Mouse (Mus musculus) hindbrain, embryonic 10.5 days (tissue): ENCODE results near the gene Rnf216. TPM values are rescaled to one million over a fixed set of nuclear protein-coding genes. Genes with fewer than 3 reads are reported as not detected.

Experiments used
- DNase-seq: peaks from one replicate; pipeline ENCODE4 v3.0.0-alpha.2; 2017; ENCODE audit warnings: low spot score
- H3K27ac ChIP-seq: fragments of 300-500 bp; sonication (generic); 2 replicates; pipeline ENCODE4 v1.5.1; 2016; ENCODE audit warnings: mild to moderate bottlenecking, moderate library complexity
- H3K27me3 ChIP-seq: fragments of 300-500 bp; sonication (generic); 2 replicates; pipeline ENCODE4 v1.6.1; 2016; ENCODE audit warnings: mild to moderate bottlenecking; ENCODE audit not compliant: poor library complexity, insufficient read depth, severe bottlenecking
- H3K36me3 ChIP-seq: fragments of 300-500 bp; sonication (generic); 2 replicates; pipeline ENCODE4 v1.6.1; 2016; ENCODE audit warnings: mild to moderate bottlenecking, moderate library complexity
- H3K4me1 ChIP-seq: fragments of 300-500 bp; sonication (generic); replicated peaks from 2 replicates; pipeline ENCODE4 v1.6.1; 2016; ENCODE audit warnings: mild to moderate bottlenecking
- H3K4me3 ChIP-seq: fragments of 300-500 bp; sonication (generic); 2 replicates; pipeline ENCODE4 v1.5.1; 2016; ENCODE audit warnings: mild to moderate bottlenecking, moderate library complexity
- H3K9me3 ChIP-seq: fragments of 300-500 bp; sonication (generic); 2 replicates; pipeline ENCODE4 v1.6.1; 2016; ENCODE audit warnings: mild to moderate bottlenecking, moderate library complexity
- WGBS: fragments of 180-500 bp; shearing (Covaris S2); methylation state at CpG from one replicate; pipeline ENCODE4 v1.1.7; 2016; 5-methylcytosine and 5-hydroxymethylcytosine counted together
- polyA plus RNA-seq: library from polyadenylated mRNA; unstranded; fragments of >200 nt; fragmentation: Nextera tagmentation; extraction: Ambion mirVana; gene quantifications from 2 replicates; pipeline ENCODE4 v1.2.1, GENCODE M21; 2016

Rnf216 gene
- polyA plus RNA-seq, 1 experiment from 2014 or later = 44.3 TPM

DNA sequence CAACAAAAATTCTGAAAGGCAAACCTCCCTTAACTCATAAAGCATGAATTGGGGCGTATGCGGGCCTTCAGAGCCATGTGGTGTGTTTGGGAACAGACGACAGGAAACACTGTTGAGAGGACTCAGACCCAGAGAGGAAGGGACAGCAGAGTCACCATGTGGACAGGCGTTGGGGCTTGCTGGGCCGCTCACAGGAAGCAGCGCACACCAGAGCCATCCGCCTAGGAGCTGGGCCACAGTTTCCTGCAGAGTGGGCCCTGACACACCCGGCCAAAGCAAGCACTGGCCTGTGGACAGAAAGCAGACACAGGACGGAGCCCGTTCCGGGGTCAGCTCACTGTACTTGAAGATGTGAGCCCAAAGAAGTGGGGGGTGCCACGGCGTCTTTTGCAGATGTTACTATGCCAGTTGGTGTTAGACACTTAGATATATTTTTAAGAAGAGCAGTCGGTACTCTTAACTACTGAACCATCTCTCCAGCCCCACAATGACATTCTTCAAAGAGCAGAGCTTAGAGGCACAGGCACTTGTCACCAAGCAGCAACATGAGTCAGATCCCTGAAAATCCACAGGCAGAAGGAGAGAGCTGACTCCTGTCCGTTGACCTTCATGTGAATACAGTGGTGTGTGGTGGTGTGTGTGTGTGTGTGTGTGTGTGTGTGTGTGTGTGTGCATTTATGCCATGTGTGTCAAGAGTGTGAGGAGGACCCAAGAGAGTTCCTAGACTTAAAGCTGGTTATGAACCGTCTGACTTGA lies 130.6 kb downstream of the Rnf216 start:
- Histone ChIP-seq H3K36me3 (no peaks in the 10 kb centered on the region), H3K4me3 (no peak overlapping the region), H3K27ac (0 out of 2 replicates have a peak overlapping the region, but pooled peaks have one; percentile 40), H3K9me3 (peaks cover under 1% of the 10 kb centered on the region; the same call in 1 of the 2 replicates), H3K27me3 (no peaks in the 10 kb centered on the region), H3K4me1 (peaks cover 10% of the 10 kb centered on the region; the same call in 1 of the 2 replicates)
- 83% methylated on average over 16 of the region's 16 CpGs for WGBS
- DNase-seq = no peak

DNA sequence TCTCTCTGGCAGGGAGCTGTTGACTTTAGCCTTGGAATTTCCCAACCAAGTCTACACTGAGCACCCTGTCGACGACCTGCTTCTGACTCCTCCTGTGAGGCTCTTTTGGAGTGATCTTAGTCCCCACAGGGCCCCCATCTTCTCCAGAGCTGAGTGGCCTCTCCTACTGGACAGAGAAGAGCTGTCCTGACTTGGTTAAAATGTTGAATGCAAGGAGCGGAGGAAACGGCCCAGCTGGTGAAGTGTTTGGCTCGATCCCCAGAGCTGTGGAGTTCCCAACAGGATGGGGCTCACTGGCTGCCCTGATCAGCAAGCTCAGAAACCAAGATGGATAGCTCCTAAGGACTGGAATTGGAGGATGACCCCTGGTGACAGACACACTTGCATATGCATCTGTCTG lies 136.3 kb downstream of the Rnf216 start:
- Histone ChIP-seq H3K4me1 (peaks cover 52% of the 10 kb centered on the region), H3K27ac (peak overlapping the region; percentile 62), H3K27me3 (no peaks in the 10 kb centered on the region), H3K4me3 (no peak overlapping the region), H3K36me3 (peaks cover 29% of the 10 kb centered on the region), H3K9me3 (no peaks in the 10 kb centered on the region)
- 65% methylated on average over 5 of the region's 5 CpGs for WGBS
- DNase-seq = no peak

DNA sequence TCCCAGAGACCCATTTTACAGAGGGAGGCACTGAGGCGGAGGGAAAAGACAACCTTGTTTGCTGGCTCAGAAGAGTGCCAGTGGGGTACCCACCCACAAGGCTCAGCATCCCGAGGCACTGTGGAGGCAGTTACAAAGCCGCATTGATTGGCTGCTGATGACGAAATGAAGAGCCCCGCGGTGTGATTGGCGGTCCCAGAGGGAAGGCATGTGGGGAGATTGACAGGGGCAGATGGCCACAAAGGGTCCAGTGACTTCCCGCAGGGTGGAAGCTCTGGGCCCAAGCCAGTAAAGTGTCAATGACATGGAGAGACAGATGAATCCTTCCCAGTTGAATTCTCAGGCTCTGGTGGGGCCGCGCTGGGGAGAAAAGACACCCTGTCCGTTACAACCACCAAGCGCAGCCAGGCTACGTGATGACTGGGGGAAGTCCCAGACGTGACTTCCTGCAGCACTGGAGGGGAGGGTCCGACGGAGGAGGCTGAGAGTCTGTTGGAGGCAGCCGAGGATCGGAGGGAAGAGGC lies 138.1 kb downstream of the Rnf216 start:
- H3K4me3 ChIP-seq = 0 out of 2 replicates have a peak overlapping the region, but pooled peaks have one; percentile 4
- H3K4me1 ChIP-seq = peaks cover 52% of the 10 kb centered on the region
- 13% methylated on average over 18 of the region's 18 CpGs for whole genome bisulfite sequencing
- peak overlapping the region; percentile 84 for H3K27ac ChIP-seq
- peaks cover 47% of the 10 kb centered on the region for H3K36me3 ChIP-seq
- peaks cover 10% of the 10 kb centered on the region for H3K9me3 ChIP-seq
- peak; percentile 86 for DNase-seq
- H3K27me3 ChIP-seq = no peaks in the 10 kb centered on the region

DNA sequence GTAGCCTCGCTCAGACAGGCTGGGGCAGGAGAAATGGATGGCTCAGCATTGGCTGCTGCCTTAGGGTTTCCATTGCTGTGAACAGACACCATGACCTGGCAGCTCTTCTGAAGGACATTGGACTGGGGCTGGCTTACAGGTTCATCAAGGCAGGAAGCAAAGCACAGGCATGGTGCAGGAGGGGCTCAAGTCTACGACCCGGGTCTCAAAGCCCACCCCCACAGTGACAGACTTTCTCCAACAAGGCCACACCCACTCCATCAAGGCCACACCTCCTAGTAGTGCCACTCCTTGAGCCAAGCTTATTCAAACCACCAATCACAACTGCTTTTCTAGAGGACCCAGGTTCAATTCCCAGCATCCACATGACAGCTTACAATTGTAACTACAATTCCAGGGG lies 138.8 kb downstream of the Rnf216 start:
- Histone ChIP-seq H3K27me3 (no peaks in the 10 kb centered on the region), H3K9me3 (peaks cover 15% of the 10 kb centered on the region), H3K27ac (peak overlapping the region; percentile 84), H3K36me3 (peaks cover 54% of the 10 kb centered on the region), H3K4me1 (peaks cover 52% of the 10 kb centered on the region), H3K4me3 (no peak overlapping the region)
- 54% methylated on average over 3 of the region's 3 CpGs for WGBS
- DNase-seq = peak; percentile 28

GRCm38 (mm10) chr5:142968411-142968810 lies 144.4 kb downstream of the Rnf216 start:
- H3K27me3 ChIP-seq = no peaks in the 10 kb centered on the region
- WGBS = 95% methylated on average over 14 of the region's 14 CpGs
- no peak overlapping the region for H3K27ac ChIP-seq
- no peak overlapping the region for H3K4me3 ChIP-seq
- peaks cover 53% of the 10 kb centered on the region for H3K4me1 ChIP-seq
- H3K9me3 ChIP-seq = peaks cover 15% of the 10 kb centered on the region
- peaks cover 100% of the 10 kb centered on the region for H3K36me3 ChIP-seq
- no peak for DNase-seq

DNA sequence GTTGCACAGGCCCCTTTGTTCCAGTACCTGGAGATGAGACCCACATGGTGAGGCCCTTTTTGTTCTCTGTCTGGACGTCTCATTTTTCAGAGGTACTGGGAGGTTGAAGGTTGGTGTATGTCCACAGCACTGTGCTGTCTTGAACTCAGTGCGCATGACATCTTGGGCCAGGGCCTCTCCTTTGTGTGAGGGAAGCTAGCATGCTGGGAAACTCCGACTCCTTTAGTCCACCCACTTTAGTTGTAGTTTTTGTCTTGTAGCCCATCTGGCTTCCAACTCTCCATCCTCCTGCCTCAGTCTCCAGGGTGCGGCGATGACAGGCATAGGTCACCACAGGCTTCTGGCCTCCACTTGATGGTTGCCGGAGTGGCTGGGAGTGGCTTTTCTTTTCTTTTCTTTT lies 148.1 kb downstream of the Rnf216 start:
- Histone ChIP-seq H3K9me3 (peaks cover 4% of the 10 kb centered on the region; the same call in 1 of the 2 replicates), H3K27ac (peak overlapping the region; percentile 100), H3K27me3 (peaks cover 1% of the 10 kb centered on the region; the same call in 1 of the 2 replicates), H3K4me3 (peak overlapping the region; percentile 100), H3K4me1 (peaks cover 59% of the 10 kb centered on the region), H3K36me3 (peaks cover 71% of the 10 kb centered on the region)
- WGBS = 56% methylated on average over 6 of the region's 6 CpGs
- DNase-seq = no peak

DNA sequence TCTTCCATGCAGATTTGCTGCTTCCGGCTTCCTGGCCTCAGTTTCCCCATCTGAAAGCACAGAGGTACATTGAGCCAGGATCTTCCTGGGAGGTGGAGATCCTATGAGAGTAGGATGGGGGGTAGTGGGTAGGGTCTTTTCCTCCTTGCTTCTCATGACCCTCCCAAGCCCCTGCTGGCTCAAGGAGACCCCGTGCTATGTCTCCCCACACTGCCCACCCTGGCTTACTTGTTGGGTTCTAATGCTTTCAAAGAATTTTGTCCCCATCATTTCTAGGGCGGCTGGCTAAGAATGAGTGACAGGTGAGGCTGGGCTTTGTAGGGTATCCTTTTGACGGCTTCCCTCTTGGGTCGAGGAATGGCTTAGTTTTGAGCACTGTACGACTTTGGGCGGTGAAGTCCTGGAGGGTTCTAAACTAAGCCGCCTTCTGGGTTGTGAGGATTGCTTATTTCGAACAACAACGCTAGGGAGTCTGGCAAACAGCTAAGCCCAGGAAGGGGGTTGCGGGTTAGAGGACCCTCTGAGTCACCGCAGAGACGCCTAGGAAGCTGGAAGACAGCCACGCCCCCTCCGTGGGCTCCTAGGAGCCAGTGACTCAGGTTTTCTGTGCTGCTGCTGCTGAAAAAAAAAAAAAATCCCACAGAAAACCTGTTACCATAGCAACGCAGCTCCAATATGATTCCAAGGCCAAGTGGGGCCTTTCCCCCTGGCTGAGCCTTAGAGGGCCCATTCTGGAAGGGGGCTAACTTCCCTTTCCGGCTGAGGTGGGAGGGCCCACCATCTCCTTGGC lies 148.9 kb downstream of the Rnf216 start:
- Histone ChIP-seq H3K4me3 (peak overlapping the region; percentile 100), H3K9me3 (no peaks in the 10 kb centered on the region), H3K27me3 (peaks cover 8% of the 10 kb centered on the region), H3K27ac (peak overlapping the region; percentile 100), H3K4me1 (peaks cover 66% of the 10 kb centered on the region), H3K36me3 (peaks cover 64% of the 10 kb centered on the region)
- 54% methylated on average over 17 of the region's 17 CpGs for WGBS
- DNase-seq = peak; percentile 54

DNA sequence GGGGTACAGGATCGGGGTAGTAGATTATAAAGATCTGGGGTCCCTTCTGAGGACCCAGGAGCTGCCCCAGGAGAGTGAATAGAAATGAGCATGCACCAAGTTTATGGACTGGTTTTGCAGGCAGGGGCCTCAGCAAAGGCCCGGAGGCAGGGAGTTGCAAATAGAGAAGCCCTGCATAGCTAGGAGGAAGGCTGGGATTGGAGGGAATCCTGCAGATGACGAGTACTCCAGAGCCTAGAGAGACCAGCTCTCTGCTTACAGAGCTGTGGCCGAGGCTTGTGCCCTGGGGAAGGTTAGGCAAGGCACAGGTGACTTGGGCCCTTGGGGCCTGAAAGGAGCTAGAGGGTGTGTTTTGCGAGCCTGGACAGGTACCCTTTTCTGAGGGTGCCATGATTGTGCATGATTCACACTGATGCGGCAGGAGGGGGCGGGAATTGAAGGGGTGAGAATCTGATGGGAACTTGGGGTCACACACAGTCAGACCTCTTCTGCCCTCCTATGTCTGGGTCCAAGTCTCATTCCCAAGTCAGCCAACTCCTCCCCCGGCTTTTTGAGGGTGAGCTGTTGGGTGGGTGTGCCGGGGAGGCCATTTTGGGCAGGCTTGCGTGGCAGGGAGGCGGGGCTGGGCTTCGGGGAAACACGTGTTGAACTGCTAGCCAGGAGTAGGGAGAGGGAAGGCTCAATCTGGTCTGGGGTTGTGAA lies 149.6 kb downstream of the Rnf216 start:
- WGBS = 10% methylated on average over 13 of the region's 13 CpGs
- peak overlapping the region; percentile 100 for H3K4me3 ChIP-seq
- peak overlapping the region; percentile 100 for H3K27ac ChIP-seq
- peaks cover 67% of the 10 kb centered on the region for H3K4me1 ChIP-seq
- H3K36me3 ChIP-seq = peaks cover 56% of the 10 kb centered on the region
- peaks cover 15% of the 10 kb centered on the region for H3K27me3 ChIP-seq
- H3K9me3 ChIP-seq = no peaks in the 10 kb centered on the region
- DNase-seq = peak; percentile 68

DNA sequence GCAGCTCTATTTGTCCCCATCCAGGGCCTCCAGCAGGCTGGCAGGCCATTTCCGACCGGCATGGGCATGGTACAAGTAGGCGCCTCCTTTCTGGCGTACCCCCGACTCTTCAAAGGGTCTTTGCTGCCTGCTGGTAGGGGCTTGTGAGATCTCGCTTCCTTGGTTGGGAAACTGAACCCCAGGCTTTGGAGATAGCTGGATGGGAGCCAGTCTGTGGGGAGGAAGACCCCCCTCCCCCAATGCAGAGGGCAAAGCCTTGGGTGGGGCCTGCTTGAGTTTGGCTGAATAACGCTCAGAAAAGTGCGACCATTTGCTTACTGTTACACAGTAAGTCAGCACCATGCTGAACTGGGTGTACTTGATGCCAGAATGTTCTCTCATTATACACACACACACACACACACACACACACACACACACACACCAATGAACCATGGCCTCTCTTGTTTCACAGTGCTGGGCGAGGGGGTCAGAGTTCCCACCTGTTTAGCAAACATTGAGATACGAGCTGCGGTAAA lies 150.3 kb downstream of the Rnf216 start:
- H3K4me3 ChIP-seq = peak overlapping the region; percentile 100
- H3K4me1 ChIP-seq = peaks cover 65% of the 10 kb centered on the region
- peaks cover 50% of the 10 kb centered on the region for H3K36me3 ChIP-seq
- 1% methylated on average over 11 of the region's 11 CpGs for WGBS
- peak; percentile 52 for DNase-seq
- H3K9me3 ChIP-seq = no peaks in the 10 kb centered on the region
- peak overlapping the region; percentile 100 for H3K27ac ChIP-seq
- peaks cover 21% of the 10 kb centered on the region for H3K27me3 ChIP-seq

DNA sequence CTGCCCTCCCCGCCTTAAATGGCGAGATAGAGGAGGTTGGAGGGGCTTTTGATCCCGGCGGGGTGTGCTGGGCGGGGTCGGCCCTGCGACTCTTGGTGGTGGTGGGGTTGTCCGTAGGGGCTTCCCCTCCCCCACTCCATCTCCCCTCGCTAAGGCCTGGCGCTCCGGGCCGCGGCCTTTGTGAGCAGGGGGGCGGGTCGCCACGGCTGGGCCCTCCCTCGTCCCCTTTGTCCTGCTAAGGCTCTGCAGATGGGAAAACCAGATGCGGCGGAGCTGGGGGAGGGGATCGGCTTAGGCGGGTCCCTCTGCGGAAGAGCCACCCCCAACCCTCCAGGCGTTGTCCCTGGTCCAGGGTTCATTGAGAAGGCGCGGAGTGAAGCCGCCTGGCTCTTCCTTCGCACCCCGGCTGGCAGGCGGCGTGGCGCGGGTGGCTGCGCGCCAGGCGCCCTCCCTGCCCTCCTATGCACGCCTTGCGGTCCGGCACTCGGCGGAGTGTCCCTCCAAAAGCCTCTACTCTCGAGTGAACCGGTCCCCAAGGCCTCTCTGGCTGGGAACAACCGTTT lies 150.8 kb downstream of the Rnf216 start:
- Histone ChIP-seq H3K27ac (peak overlapping the region; percentile 100), H3K27me3 (peaks cover 23% of the 10 kb centered on the region), H3K4me3 (peak overlapping the region; percentile 100), H3K36me3 (peaks cover 44% of the 10 kb centered on the region), H3K9me3 (no peaks in the 10 kb centered on the region), H3K4me1 (peaks cover 65% of the 10 kb centered on the region)
- 0% methylated on average over 43 of the region's 43 CpGs for WGBS
- peak; percentile 97 for DNase-seq

DNA sequence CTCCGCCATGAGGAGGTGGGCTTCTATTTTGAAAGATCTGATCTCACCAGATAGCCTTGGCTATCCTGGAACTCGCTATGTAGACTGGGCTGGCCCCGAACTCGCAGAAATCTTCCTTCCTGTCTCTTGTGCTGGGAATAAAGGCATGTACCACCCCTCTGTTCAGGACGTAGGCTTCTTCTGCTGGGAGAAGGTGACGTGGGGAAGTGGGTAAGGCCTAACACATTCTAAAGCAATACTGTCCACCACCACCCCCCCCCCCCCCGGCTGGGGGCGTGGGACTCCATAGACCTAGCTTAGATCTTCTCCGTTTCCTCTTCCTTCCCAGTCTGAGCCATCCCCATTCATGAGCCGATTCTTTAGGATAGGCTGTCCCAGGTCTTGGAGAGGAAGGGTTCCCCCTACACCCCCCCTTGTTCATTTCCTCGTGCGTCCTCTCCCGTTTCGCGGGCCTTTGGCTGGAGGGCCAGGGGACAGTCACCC lies 151.4 kb downstream of the Rnf216 start:
- WGBS = 0% methylated on average over 15 of the region's 15 CpGs
- peak overlapping the region; percentile 100 for H3K4me3 ChIP-seq

More for the DNA sequence above, 151.4 kb downstream of the Rnf216 start:
- Histone ChIP-seq H3K27ac (peak overlapping the region; percentile 100), H3K36me3 (peaks cover 39% of the 10 kb centered on the region), H3K4me1 (peaks cover 61% of the 10 kb centered on the region), H3K27me3 (peaks cover 23% of the 10 kb centered on the region), H3K9me3 (no peaks in the 10 kb centered on the region)
- no peak for DNase-seq
